Mouse (Mus musculus) neural tube, embryonic 12.5 days (tissue): Measurements from ENCODE around the gene Rnpepl1. TPM values are rescaled to one million over a fixed set of nuclear protein-coding genes. Genes with fewer than 3 reads are reported as not detected.

Experiments used
- ATAC-seq: fragments of 200-750 bp; cut with Nextera tagmentation; 2 replicates; pipeline ENCODE4 v1.8.0; 2017; ENCODE audit warnings: low read depth, mild to moderate bottlenecking, moderate TSS enrichment, moderate library complexity; ENCODE audit not compliant: low FRiP score
- H3K27ac ChIP-seq: fragments of 300-500 bp; sonication (generic); 2 replicates; pipeline ENCODE4 v1.5.1; 2016
- H3K27me3 ChIP-seq: fragments of 300-500 bp; sonication (generic); replicated peaks from 2 replicates; pipeline ENCODE4 v1.6.1; 2016; ENCODE audit warnings: mild to moderate bottlenecking
- H3K36me3 ChIP-seq: fragments of 300-500 bp; sonication (generic); 2 replicates; pipeline ENCODE4 v1.6.1; 2016; ENCODE audit warnings: mild to moderate bottlenecking
- H3K4me1 ChIP-seq: fragments of 300-500 bp; sonication (generic); 2 replicates; pipeline ENCODE4 v1.6.1; 2016
- H3K4me2 ChIP-seq: fragments of 300-500 bp; sonication (generic); replicated peaks from 2 replicates; pipeline ENCODE4 v1.6.1; 2016; ENCODE audit warnings: mild to moderate bottlenecking
- H3K4me3 ChIP-seq: fragments of 300-500 bp; sonication (generic); 2 replicates; pipeline ENCODE4 v1.5.1; 2016
- H3K9ac ChIP-seq: fragments of 300-500 bp; sonication (generic); 2 replicates; pipeline ENCODE4 v1.6.1; 2016; ENCODE audit warnings: mild to moderate bottlenecking
- H3K9me3 ChIP-seq: fragments of 300-500 bp; sonication (generic); 2 replicates; pipeline ENCODE4 v1.6.1; 2016; ENCODE audit warnings: mild to moderate bottlenecking
- WGBS: fragments of 180-500 bp; shearing (Covaris S2); methylation state at CpG from one replicate; pipeline ENCODE4 v1.1.7; 2016; 5-methylcytosine and 5-hydroxymethylcytosine counted together
- polyA plus RNA-seq: library from polyadenylated mRNA; unstranded; fragments of >200 nt; fragmentation: Nextera tagmentation; extraction: Ambion mirVana; gene quantifications from 2 replicates; pipeline ENCODE4 v1.2.1, GENCODE M21; 2016

The Rnpepl1 gene
- polyA plus RNA-seq, 1 experiment from 2014 or later, result 37.5 TPM

- no peak for ATAC-seq
- no peaks in the 10 kb centered on the region for H3K9me3 ChIP-seq
- peaks cover 28% of the 10 kb centered on the region for H3K4me1 ChIP-seq
- peak overlapping the region; percentile 64 for H3K9ac ChIP-seq
- peak overlapping the region; percentile 90 for H3K27ac ChIP-seq
- peak overlapping the region; percentile 83 for H3K4me3 ChIP-seq
- no peaks in the 10 kb centered on the region for H3K27me3 ChIP-seq
- H3K36me3 ChIP-seq, result peaks cover 9% of the 10 kb centered on the region
- 82% methylated on average over 4 of the region's 4 CpGs for WGBS
- peak overlapping the region; percentile 82 for H3K4me2 ChIP-seq
Measured at GRCm38 (mm10) chr1:92933611-92934010, 23.0 kb downstream of the Rnpepl1 start.

GRCm38 (mm10) chr1:92934182-92934827, 23.7 kb downstream of the Rnpepl1 start, which contains the start of gene Capn10:
Gene Capn10 (plus strand): TSS chr1:92934376.
- H3K4me2 ChIP-seq, result peak within 1 kb of the TSS; percentile 82
- peak within 1 kb of the TSS; percentile 83 for H3K4me3 ChIP-seq
- peaks cover 16% of the 10 kb centered on the region for H3K36me3 ChIP-seq
- WGBS, result under 1% methylated on average over 45 of the region's 45 CpGs
- peaks cover 28% of the 10 kb centered on the region for H3K4me1 ChIP-seq
- no peaks in the 10 kb centered on the region for H3K9me3 ChIP-seq
- H3K27me3 ChIP-seq, result no peaks in the 10 kb centered on the region
- peak within 1 kb of the TSS; percentile 90 for H3K27ac ChIP-seq
- peak within 1 kb of the TSS; percentile 80 for H3K9ac ChIP-seq
- ATAC-seq, result peak; percentile 100

- H3K4me1 ChIP-seq, result peaks cover 28% of the 10 kb centered on the region
- no peaks in the 10 kb centered on the region for H3K9me3 ChIP-seq
- H3K4me3 ChIP-seq, result peak overlapping the region; percentile 83
- H3K4me2 ChIP-seq, result peak overlapping the region; percentile 82
- no peak for ATAC-seq
- H3K9ac ChIP-seq, result peak overlapping the region; percentile 80
- H3K27ac ChIP-seq, result peak overlapping the region; percentile 55; the same call in 1 of the 2 replicates
- no peaks in the 10 kb centered on the region for H3K27me3 ChIP-seq
- H3K36me3 ChIP-seq, result peaks cover 26% of the 10 kb centered on the region
- WGBS, result 25% methylated on average over 10 of the region's 10 CpGs
Measured at GRCm38 (mm10) chr1:92935054-92935962, 24.7 kb downstream of the Rnpepl1 start.

GRCm38 (mm10) chr1:92935977-92936376, 25.4 kb downstream of the Rnpepl1 start:
- Histone ChIP-seq H3K9me3 (no peaks in the 10 kb centered on the region), H3K4me3 (peak overlapping the region; percentile 83; the same call in 1 of the 2 replicates), H3K27me3 (no peaks in the 10 kb centered on the region), H3K4me1 (peaks cover 28% of the 10 kb centered on the region), H3K27ac (no peak overlapping the region), H3K9ac (peak overlapping the region; percentile 56; the same call in 1 of the 2 replicates), H3K36me3 (peaks cover 31% of the 10 kb centered on the region), H3K4me2 (peak overlapping the region; percentile 82)
- WGBS, result 50% methylated on average over 2 of the region's 2 CpGs
- no peak for ATAC-seq

- Histone ChIP-seq H3K9ac (0 out of 2 replicates have a peak overlapping the region, but pooled peaks have one; percentile 1), H3K27me3 (no peaks in the 10 kb centered on the region), H3K4me3 (no peak overlapping the region), H3K9me3 (no peaks in the 10 kb centered on the region), H3K36me3 (peaks cover 34% of the 10 kb centered on the region), H3K4me1 (peaks cover 28% of the 10 kb centered on the region), H3K27ac (no peak overlapping the region), H3K4me2 (peak overlapping the region; percentile 82)
- no peak for ATAC-seq
- 56% methylated on average over 3 of the region's 3 CpGs for WGBS
Measured at GRCm38 (mm10) chr1:92936467-92936866, 25.9 kb downstream of the Rnpepl1 start.

GRCm38 (mm10) chr1:92937797-92938196, 27.2 kb downstream of the Rnpepl1 start:
- no peaks in the 10 kb centered on the region for H3K27me3 ChIP-seq
- H3K27ac ChIP-seq, result no peak overlapping the region
- no peak overlapping the region for H3K9ac ChIP-seq
- H3K4me1 ChIP-seq, result peaks cover 28% of the 10 kb centered on the region
- no peak for ATAC-seq
- 93% methylated on average over 3 of the region's 3 CpGs for WGBS
- no peaks in the 10 kb centered on the region for H3K9me3 ChIP-seq
- no peak overlapping the region for H3K4me2 ChIP-seq
- H3K4me3 ChIP-seq, result no peak overlapping the region
- H3K36me3 ChIP-seq, result peaks cover 46% of the 10 kb centered on the region

GRCm38 (mm10) chr1:92939746-92940145, 29.2 kb downstream of the Rnpepl1 start:
- peaks cover 65% of the 10 kb centered on the region for H3K36me3 ChIP-seq
- H3K27ac ChIP-seq, result no peak overlapping the region
- H3K9me3 ChIP-seq, result no peaks in the 10 kb centered on the region
- no peaks in the 10 kb centered on the region for H3K27me3 ChIP-seq
- 94% methylated on average over 4 of the region's 4 CpGs for WGBS
- peaks cover 22% of the 10 kb centered on the region for H3K4me1 ChIP-seq
- no peak overlapping the region for H3K9ac ChIP-seq
- no peak overlapping the region for H3K4me2 ChIP-seq
- no peak for ATAC-seq
- no peak overlapping the region for H3K4me3 ChIP-seq

- H3K27ac ChIP-seq, result no peak overlapping the region
- peaks cover 92% of the 10 kb centered on the region for H3K36me3 ChIP-seq
- no peaks in the 10 kb centered on the region for H3K9me3 ChIP-seq
- H3K9ac ChIP-seq, result no peak overlapping the region
- 95% methylated on average over 19 of the region's 19 CpGs for WGBS
- ATAC-seq, result no peak
- H3K27me3 ChIP-seq, result no peaks in the 10 kb centered on the region
- H3K4me3 ChIP-seq, result no peak overlapping the region
- no peak overlapping the region for H3K4me2 ChIP-seq
- H3K4me1 ChIP-seq, result no peaks in the 10 kb centered on the region
Measured at GRCm38 (mm10) chr1:92943219-92943989, 32.8 kb downstream of the Rnpepl1 start.

GRCm38 (mm10) chr1:92947966-92948365, 37.4 kb downstream of the Rnpepl1 start:
- H3K9me3 ChIP-seq, result no peaks in the 10 kb centered on the region
- no peak overlapping the region for H3K27ac ChIP-seq
- over 99% methylated on average over 3 of the region's 3 CpGs for WGBS
- no peaks in the 10 kb centered on the region for H3K4me1 ChIP-seq
- H3K4me2 ChIP-seq, result no peak overlapping the region
- no peaks in the 10 kb centered on the region for H3K27me3 ChIP-seq
- no peak overlapping the region for H3K4me3 ChIP-seq
- peaks cover 65% of the 10 kb centered on the region for H3K36me3 ChIP-seq
- no peak overlapping the region for H3K9ac ChIP-seq
- ATAC-seq, result no peak

GRCm38 (mm10) chr1:92949426-92949825, 38.8 kb downstream of the Rnpepl1 start:
- Histone ChIP-seq H3K4me3 (no peak overlapping the region), H3K27ac (no peak overlapping the region), H3K36me3 (peaks cover 50% of the 10 kb centered on the region), H3K4me1 (no peaks in the 10 kb centered on the region), H3K4me2 (no peak overlapping the region), H3K9ac (no peak overlapping the region), H3K27me3 (no peaks in the 10 kb centered on the region), H3K9me3 (no peaks in the 10 kb centered on the region)
- ATAC-seq, result no peak
- WGBS, result 63% methylated on average over 6 of the region's 6 CpGs

- ATAC-seq, result no peak
- H3K4me1 ChIP-seq, result no peaks in the 10 kb centered on the region
- H3K9ac ChIP-seq, result no peak within 1 kb of the TSS
- peaks cover 39% of the 10 kb centered on the region for H3K36me3 ChIP-seq
- H3K27me3 ChIP-seq, result no peaks in the 10 kb centered on the region
- H3K27ac ChIP-seq, result no peak within 1 kb of the TSS
- no peak within 1 kb of the TSS for H3K4me2 ChIP-seq
- no peaks in the 10 kb centered on the region for H3K9me3 ChIP-seq
- H3K4me3 ChIP-seq, result no peak within 1 kb of the TSS
- 87% methylated on average over 5 of the region's 5 CpGs for WGBS
Measured at GRCm38 (mm10) chr1:92950607-92951006, 40.0 kb downstream of the Rnpepl1 start, which contains the start of gene Gpr35. Gene Gpr35 (plus strand): TSS chr1:92950865.
